Mouse (Mus musculus): ENCODE data around the gene Gbf1. TPM values are rescaled to one million over a fixed set of nuclear protein-coding genes. Genes with fewer than 3 reads are reported as not detected.
A peak's percentile ranks its signal among the peaks of the same experiment; 100 is the strongest.

Gene Gbf1
- total RNA-seq, 2 experiments from 2014 or later, result 60.6 to 77.4 TPM

DNA sequence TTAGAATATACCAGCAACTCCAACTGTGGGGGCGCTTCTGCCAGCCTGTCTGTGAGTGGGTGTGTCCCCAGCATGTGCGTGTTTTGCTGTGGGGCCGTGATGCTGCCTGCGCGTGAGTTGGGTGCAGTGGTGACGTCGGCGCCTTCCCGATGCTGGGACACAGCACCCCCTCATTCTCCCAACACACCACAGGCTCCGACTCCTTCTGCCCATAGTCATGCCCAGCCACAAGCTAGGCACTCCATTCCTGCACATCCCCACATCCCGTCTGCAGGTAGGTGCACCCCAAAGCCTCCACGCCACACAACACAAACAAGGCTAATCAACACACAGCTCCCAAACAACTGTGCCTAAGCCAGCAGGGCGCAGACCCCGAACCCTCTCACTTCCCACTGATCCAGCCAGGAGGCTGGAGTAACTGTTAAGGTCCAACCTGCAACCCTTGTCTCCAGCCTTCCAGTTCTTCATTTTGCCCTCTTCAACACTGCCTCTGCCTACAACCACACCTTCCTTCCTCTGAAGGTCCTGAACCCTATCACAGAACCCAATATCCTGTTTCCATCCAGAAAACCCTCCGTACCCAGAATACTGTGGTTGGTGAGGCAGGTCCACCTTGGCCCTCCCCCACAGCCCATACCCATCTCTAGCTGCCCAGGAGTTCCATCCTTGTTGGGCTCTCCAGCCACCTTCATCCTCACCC is 164.7 kb downstream of the Gbf1 start:
- no peak for DNase-seq

DNA sequence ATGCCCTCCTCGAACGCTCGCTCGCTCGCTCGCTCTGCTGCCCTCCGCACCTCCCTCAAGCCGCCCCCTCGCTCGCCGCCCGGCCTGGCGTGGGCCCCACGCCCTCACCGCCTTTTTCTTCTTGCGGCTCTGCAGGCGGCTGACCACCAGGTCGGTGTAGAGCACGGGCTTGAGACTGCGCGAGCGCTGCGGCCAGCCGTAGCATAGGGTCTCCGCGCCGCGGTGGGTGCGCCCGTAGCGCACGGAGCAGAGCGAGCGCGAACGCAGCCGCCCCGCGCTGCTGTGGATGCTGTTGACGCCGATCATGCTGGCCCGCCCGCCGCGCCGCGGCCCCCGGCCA is 165.2 kb downstream of the Gbf1 start:
- DNase-seq, result no peak

DNA sequence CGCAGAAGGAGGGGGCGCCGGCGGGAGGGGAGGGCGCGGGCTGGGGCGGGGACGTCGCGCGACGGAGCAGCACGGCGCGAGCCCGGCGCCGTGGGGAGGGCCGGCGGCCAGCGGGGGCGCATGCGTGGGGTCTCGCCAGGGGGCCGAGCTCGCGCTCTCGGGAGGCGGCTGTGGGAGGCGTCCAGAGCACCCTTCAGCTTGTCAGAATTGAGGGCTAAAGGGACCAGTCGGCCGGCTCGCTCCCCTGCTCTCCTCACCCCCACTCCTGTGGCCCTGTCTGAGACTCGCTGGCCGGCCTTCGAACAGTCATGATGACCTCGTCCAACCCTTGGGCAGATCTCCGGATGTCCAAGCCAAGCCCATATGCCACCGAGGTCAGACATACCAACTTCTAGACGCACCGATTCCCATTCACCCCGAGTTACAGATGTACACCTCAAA is 165.7 kb downstream of the Gbf1 start:
- DNase-seq, result peak; percentile 44 to 52

DNA sequence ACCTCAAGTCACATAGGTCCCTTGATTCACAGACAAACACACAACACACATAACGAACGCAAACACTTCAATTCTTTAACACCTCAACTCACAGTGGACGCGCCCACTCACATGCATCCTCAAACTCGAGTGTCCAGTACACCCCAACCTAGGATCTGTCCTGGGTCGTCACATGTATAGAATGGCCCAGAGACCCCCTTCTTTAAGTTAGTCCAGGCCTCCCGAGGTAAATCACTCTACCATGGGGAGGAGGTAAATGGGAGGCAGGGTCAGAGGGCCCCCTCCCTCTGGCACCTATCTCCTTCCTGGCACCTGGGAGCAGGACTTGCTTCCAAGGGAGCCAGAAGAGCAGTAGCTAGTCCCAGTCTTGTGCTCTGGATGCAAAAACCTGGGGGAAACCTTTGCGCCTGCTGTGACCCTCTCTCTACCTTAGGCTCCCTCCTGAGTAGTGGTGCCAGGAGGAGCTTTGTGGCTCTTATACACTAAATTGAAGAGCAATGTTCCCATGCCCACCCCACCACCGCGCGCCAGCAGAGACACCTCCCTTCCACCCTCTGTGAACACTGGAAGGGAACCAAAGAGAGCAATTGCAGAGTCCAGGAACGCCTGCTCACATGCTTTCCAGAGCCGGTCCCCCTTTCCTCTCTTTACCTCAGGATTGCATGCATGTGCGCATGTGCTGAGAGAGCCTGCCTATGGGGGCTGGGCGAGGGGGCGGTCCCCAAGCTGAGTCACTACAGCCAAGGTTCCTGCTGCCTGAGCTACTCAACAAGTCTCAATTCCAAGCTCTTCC is 166.5 kb downstream of the Gbf1 start:
- DNase-seq, result peak; percentile 93 to 94

DNA sequence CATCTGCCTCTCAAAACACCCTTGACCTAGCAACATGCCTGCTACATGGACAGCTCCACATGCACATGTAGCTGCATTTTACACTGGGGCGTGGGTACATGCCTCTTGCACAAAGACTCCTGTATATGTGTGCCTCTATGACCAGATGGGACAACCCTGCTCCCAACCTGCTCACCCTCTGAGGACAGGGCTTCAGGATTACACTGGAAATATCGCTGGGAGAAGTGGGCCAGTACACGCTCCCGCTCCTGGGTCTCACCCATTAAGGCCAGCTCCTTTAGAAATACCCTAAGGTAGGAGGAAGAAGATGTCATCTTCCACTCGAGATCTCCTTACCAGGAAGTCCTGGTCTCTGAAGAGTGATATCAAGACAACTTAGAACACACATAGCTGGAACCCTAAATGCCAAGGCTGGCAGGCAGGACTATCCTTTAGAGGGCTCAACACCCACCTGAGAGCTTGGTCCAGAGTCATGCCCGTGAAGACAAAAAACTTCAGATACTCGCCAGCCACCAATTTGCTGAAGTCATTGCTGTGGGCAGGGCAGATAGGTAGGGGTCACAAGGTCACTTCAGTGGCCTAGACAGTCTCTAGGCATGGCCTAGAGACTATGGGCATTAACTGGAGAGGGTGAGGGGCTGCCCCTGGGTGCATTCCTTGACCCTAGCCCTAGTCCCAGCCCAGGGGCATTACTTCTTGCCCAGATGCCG is 167.9 kb downstream of the Gbf1 start:
- DNase-seq, result no peak

DNA sequence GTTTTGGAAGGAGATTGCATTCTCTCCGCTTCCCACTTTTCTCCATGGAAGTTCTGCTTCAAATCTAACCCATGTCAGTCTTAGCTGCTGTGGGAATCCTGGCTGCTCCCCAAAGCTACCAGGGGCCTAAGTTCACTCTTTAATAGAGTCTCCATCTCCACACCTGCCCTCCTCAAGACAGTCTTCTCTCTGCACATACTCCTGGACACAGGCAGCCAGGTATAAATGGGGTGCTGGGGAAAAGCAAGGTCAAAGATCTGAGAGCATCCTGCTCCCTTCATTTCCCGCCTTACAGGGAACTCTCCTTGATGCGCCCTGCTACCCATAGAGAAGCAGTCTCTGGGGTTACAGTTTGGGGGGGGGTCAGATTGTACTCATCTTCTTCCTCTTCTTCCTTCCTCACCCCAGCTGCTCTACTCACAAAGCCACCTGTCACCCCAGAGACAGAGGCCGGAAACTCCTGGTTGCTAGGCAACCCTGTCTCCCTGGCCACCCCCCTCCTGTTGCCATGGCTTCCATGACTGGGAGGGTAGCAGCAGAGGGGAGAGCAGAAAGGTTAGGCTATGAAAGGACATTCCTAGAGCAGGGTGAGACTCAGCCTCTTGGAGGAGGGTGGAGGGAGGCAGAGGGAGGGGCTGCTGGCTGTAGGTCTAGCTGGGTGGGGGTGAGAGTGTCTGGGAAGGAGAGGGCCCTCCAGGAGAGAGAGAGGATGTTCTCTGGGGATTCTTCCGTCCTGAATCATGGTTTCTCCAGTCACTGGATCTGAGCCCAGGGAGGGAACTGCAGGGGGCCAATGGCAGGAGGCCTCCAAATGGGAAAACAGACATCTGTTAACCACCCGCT is 169.0 kb downstream of the Gbf1 start:
- no peak for DNase-seq

DNA sequence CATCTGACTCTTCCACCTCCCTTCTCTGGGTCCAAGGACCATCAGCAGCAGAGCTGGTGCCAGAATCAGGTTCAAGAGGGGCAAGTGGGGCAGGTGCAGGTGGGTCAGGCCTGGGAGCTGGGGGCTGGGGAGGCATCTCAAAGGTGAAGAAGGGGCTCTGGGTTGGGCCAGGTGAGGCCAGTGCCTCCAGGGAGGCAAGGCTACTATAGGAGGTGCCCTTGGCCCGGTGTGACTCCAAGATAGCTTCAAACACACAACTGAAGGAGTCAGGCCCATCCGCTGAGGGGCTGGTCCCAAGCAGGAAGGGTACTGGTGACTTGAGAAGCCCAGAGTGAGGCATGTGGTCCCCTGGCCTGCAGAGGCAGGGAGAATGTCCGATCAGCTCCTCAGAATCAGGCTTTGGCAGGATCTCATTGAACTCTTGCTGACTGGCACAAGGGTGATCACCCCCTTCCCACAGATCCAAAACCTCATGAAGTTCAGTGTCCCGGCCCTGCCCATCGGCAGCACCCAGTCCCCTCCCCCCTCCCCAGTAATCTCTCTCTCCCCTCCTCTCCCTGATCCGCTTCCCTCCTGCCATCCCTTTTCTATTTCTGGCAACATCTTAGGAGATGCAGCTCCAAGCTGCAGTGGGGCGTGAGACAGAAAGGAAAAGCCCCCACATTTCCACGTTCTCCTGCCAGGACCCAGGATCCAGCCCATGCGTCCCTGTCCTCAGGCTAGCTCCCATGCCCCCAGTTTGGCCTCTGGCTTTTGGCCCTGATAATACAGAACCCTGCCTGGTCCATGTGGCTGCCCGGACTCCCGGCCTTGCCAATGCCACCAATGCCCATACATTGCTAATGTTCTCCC is 170.1 kb downstream of the Gbf1 start:
- no peak for DNase-seq

DNA sequence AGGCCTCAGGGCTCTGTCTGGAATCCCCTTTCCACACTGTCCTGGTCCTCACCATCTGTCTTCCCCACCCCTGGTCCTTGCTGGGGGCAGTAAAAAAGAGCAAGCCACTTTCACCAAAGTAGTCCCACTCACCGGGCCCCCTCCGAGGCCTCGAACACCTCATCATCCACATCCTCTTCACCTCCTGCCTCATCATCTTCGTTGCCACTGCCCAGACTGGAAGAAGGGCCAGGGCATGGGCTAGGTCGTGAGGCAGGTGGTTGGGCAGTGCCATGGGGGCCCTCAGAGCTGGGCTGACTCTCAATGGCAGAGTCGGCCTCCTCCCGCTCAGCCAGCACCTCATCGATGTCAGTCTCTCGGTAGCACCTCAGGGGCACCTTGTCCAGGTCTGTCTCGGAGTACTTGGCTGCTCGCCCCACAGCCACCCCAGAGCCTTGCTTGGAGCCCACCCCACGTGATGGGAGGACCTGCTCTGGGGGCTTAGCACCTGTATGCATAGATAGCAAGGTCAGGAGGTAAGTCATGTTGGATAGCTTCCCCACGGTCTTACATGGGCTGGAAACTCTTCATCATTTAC is 170.8 kb downstream of the Gbf1 start:
- DNase-seq, result no peak

DNA sequence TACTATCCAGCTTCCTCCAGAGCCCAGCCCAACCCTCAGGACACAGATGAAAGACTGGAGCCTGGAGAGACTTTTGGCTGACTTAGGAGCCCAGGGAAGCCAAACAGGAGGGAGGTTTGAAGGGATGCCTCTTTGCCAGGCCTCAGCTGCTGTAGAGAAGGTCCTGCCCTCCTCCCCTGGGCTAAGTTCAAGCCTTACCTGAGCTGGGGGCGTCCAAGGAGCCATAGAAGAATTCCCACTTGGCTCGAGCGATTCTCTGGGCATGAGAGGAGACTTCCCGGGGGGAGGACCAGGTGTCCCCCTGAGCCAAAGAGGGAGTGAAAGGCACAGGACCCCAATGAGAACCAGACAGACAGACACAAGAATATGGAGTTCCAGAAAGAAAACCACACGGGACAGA is 171.4 kb downstream of the Gbf1 start:
- no peak for DNase-seq

DNA sequence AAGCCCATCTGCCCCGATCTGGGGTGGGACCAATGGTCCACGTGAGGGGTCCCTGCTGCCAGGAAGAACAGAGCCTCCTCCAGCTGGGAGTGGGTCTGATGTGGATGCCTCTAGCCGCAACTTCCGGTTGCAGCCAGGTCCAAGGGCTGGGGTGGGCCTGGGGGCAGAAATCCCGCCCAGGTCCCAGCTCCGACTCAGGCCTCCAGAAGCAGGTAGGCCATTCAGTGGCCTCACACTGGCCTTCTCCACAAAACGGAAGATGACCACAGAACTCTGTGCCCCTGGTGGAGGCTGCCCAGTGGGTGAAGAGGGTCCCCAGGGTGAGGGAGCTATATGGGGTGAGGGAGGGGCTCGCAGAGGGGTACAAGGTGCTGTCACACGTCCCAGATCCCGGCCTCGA is 172.1 kb downstream of the Gbf1 start:
- no peak for DNase-seq

DNA sequence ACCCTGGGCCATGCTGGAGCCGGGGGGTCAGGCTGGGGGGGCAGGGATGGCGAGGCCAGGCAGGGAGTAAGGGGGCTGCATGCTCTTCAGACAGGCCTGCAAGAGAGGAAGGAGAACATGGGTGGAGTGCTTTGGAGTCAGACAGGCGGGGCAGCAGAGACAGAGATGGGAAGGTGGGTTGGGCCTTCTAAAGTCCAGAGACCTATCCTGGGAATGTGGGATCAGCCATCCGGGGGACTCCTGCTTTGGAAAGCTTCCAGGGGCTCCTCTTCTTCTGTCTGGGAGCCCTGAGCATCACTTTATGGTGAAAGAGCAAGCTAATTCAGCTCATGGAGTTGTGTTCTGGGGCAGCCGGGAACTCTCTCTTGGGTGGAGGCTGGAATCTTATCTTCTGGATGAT is 172.6 kb downstream of the Gbf1 start:
- no peak for DNase-seq

DNA sequence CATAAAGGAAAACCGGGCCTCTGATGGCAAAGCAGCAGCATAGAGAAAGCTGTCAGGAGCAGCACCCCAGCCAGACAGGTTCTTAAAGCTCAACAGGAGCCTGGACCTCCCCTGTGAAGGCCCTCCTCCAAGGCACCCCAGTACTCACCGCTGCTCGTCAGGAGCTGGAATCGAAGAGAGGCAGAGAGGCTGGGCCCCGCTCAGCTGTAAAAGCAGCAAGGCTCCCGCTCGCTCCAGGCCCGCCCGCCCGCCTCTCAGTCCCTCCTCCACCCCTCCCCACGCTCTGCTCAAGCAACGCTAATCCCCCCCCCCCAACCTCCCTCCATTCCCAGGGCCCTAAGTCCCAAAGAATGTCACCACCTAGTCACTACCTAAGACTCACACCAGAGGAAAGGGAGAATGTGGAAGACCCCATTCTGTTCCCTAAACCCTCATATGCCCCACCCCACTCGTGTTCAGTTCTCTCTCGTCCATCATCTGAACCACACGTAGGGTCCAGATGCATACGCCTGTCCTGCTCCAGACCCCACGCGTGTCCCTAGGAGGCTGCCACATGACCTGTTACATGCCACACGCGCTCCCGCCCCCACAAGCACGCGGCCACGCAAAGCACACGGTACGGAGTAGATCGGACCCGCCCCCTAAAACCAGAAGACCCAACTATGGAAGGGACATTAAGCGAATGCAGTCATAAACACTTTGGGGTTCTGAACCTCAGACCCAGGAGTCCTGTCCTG is 173.9 kb downstream of the Gbf1 start:
- no peak for DNase-seq

DNA sequence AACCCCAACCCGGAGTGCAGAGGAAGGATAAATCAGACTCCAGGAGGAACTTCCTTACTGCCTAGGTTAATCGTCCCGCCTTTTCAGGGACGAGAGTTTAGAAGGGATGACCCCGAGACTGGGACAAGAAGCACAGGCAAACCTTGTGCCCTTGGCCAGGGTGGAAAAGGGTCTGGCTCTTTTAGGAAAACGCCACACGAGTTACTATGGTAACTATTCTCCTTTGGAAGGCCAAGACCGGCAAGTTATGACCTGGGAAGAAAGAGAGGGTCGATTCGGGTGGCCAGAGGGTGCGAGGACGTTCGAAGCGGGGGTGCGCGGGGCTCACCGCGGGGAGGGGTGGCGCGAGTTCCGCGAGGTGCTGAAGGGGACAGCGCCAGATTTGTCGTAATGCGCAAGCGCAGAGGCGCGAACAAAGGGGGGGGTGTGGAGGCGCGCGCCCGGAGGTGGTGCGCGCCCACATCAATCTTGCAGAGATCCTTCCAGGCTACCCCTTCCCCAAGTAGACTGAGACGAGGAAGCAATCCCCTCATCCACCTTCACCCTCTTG is 174.5 kb downstream of the Gbf1 start, which contains the start of gene Psd:
Gene Psd, minus strand, starts transcription at position 401 of the 550 bp plus-strand sequence.
- peak; percentile 77 for DNase-seq

DNA sequence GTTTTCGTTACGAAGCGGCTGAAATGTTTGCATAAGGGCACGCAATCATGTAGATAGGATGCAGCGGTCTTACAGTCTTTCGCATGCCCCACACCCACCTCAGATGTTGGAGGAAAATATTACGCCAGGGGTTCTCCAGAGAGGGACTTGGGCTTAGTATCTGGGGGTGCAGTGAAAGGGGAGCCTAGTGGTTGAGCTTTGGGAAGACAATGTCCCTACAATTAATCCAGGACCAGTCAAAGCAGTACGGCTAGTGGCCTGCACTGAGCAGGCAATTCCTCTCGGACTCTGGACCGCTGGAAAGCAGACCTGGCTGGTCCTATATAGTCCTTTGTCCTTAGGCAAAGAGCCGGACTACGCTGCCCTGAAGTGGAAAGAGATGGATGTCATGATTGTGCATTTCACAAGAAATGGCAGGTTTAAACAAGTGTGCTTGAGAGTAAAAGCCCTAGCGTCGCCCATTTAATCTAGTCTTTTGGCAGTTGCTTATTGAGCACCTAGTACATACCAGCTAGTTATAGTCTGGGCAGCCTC is 175.3 kb downstream of the Gbf1 start:
- DNase-seq, result no peak

DNA sequence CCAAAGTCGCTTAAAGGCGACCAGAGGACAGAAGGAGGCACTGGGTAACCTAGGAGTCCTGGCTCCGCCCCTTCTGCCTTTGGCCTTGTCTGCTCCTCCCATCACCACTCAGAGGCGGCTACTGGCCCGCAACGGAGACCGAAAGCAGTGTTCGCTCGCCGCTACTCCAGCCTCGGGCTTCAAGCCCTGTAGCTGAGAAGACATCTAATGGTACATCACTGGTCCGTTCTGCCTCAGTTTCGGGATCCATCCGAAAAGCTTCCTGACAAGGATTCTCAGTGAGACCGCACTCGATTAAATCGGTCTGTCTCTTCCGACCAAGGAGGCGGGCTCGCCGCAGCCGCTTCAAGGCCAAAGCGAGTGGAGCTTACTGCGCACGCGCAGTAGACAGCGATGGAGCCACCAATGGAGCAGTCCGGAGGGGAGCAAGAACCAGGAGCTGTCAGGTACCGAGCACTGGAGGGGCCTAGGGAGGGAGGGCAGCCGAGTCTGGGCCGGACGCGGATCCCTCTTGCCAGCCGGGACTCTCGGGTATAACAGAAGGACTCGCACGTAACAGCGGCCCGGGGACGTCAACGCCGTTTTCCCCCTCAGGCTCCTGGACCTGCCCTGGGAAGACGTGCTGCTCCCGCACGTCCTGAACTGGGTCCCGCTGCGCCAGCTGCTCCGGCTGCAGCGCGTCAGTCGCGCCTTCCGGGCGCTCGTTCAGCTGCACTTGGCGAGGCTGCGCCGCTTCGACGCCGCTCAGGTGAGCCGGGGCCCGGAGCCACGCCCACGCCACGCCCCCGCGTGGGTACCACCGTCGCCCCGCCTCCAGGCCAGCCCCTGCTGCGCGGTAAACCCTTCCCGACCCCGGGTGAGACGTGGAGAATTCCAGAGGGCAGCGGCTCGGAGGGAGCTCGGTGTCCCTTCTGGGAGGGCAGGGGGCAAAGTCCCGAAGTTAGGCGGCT is 176.0 kb downstream of the Gbf1 start, which contains the start of gene Fbxl15:
Gene Fbxl15, plus strand, starts transcription at position 104 of the 950 bp plus-strand sequence.
- DNase-seq, result peak; percentile 94 to 95

DNA sequence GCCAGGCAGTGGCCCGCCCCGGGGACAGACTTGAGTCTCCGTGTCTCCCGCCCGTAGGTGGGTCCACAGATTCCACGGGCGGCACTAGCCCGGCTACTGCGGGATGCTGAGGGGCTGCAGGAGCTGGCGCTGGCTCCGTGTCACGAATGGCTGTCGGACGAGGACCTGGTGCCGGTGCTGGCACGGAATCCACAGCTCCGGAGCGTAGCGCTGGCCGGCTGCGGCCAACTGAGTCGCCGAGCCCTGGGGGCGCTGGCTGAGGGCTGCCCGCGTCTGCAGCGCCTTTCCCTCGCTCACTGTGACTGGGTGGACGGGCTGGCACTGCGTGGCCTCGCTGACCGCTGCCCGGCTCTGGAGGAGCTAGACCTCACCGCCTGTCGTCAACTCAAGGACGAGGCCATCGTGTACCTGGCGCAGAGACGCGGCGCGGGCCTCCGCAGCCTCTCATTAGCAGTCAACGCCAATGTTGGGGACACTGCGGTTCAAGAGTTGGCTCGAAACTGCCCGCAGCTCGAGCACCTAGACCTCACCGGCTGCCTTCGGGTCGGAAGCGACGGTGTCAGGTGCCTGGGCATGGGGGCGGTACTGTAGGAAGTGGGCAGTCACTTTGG is 176.8 kb downstream of the Gbf1 start:
- DNase-seq, result peak; percentile 31 to 54

DNA sequence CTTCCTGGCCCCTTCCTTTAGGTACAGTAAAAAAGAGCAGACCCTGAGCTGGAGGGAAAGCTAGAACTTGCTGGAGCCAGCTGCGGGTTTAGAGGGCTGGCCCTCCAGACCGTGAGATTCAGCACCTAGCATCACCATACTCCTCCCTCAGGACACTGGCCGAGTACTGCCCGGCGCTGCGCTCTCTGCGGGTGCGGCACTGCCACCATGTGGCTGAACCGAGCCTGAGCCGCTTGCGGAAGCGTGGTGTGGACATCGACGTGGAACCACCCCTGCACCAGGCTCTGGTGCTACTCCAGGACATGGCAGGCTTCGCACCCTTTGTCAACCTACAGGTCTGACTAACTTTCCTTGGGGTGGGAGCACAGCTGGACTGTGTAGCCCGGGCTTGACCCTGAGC is 177.6 kb downstream of the Gbf1 start:
- DNase-seq, result peak; percentile 91 to 93

DNA sequence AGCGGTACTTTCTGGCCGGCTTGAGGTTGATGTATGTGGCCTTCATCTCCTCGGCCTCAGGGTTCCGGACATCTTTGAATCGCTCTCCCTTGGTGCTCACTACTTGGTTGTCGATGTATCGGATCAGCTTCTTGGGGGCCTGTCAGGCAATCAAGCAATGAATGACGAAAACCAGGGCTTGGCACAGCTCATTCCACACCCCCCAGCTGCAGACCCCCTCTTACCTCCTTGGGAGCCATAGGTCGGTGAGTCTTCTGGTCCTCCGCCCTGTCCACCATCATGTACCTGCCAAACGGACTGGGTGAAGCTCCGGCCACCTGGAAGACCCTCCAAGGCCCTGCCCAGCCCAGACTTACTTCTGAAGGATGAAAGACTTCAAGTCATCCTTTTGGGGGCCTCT is 178.4 kb downstream of the Gbf1 start:
- DNase-seq, result no peak

Measured in adrenal gland, postnatal 36 days (tissue).